In genomic region chr17:32036509-32037438, GRCm38 (mm10) we compare ENCODE assay signal across 8 mouse cellular contexts. TPM values are rescaled to one million over a fixed set of nuclear protein-coding genes. Genes with fewer than 3 reads are reported as not detected.
DNase-seq lines count a peak whose midpoint lies in the region; ATAC-seq and TF ChIP-seq lines count a peak whose summit lies in the region.

No protein-coding gene starts in this region.

- H3K79me2 ChIP-seq in heart, adult 2 months (replicated peaks; ENCODE audit: control insufficient read depth, insufficient read depth, low read length) = no peaks in the 10 kb centered on the region

- peak overlapping the region; percentile 51 for H3K27ac ChIP-seq in heart, adult 2 months
- H3K27ac ChIP-seq in embryonic facial prominence, embryonic 11.5 days (replicated peaks; ENCODE audit: low read depth, low read length) = peak overlapping the region; percentile 79
- peak overlapping the region; percentile 50 for H3K27ac ChIP-seq in intestine, postnatal 0 days (ENCODE audit: low read depth, low read length)
- no peak overlapping the region for H3K27ac ChIP-seq in neural tube, embryonic 12.5 days

- H3K9me3 ChIP-seq in embryonic facial prominence, embryonic 11.5 days (replicated peaks; ENCODE audit: control insufficient read depth, low read length) = no peaks in the 10 kb centered on the region
- no peaks in the 10 kb centered on the region for H3K9me3 ChIP-seq in intestine, postnatal 0 days (ENCODE audit: control insufficient read depth)
- no peaks in the 10 kb centered on the region for H3K9me3 ChIP-seq in neural tube, embryonic 12.5 days

- peak; percentile 34 for ATAC-seq in CD4-positive, CD25-positive, alpha-beta regulatory T cell, adult 4 months
- ATAC-seq in embryonic facial prominence, embryonic 11.5 days (replicated peaks; ENCODE audit: insufficient number of reproducible peaks, low FRiP score, low TSS enrichment, low read depth) = peak; percentile 57
- peak; percentile 40; the same call in 1 of the 2 replicates for ATAC-seq in intestine, postnatal 0 days
- ATAC-seq in neural tube, embryonic 12.5 days (ENCODE audit: low FRiP score, low read depth) = peak; percentile 74; the same call in 1 of the 2 replicates
- ATAC-seq in granulocyte monocyte progenitor cell, adult 5-6 weeks (replicated peaks; ENCODE audit: poor library complexity, severe bottlenecking) = no peak

- no peak for TF ChIP-seq EP300 in heart, adult 2 months (IDR thresholded peaks at IDR 0.05; ENCODE audit: insufficient read depth, low read depth, low read length)

- no peak for TF ChIP-seq CTCF in heart, adult 2 months (IDR thresholded peaks at IDR 0.05)
- no peak for TF ChIP-seq CTCF in intestine, postnatal 0 days (IDR thresholded peaks at IDR 0.05; ENCODE audit: low read depth)

- no peak for TF ChIP-seq POLR2A in heart, adult 2 months (IDR thresholded peaks at IDR 0.05; ENCODE audit: insufficient read depth, low read depth, low read length)

- 2% methylated on average over 45 of the region's 46 CpGs for WGBS in heart, adult 2 months
- WGBS in embryonic facial prominence, embryonic 11.5 days = under 1% methylated on average over 46 of the region's 46 CpGs
- WGBS in intestine, postnatal 0 days = under 1% methylated on average over 46 of the region's 46 CpGs
- under 1% methylated on average over 46 of the region's 46 CpGs for WGBS in neural tube, embryonic 12.5 days

- H3K36me3 ChIP-seq in heart, adult 2 months (ENCODE audit: control insufficient read depth, insufficient read depth, low read length) = no peaks in the 10 kb centered on the region
- H3K36me3 ChIP-seq in embryonic facial prominence, embryonic 11.5 days (replicated peaks; ENCODE audit: control insufficient read depth, insufficient read depth, low read depth, low read length) = no peaks in the 10 kb centered on the region
- no peaks in the 10 kb centered on the region for H3K36me3 ChIP-seq in intestine, postnatal 0 days (ENCODE audit: control insufficient read depth, insufficient read depth)
- H3K36me3 ChIP-seq in neural tube, embryonic 12.5 days = no peaks in the 10 kb centered on the region; the same call in 1 of the 2 replicates

- H3K4me1 ChIP-seq in heart, adult 2 months (ENCODE audit: control insufficient read depth, insufficient read depth, low read length) = peaks cover 3% of the 10 kb centered on the region
- H3K4me1 ChIP-seq in embryonic facial prominence, embryonic 11.5 days (ENCODE audit: control insufficient read depth, insufficient read depth, low read length) = no peaks in the 10 kb centered on the region
- no peaks in the 10 kb centered on the region for H3K4me1 ChIP-seq in intestine, postnatal 0 days (replicated peaks; ENCODE audit: control insufficient read depth, insufficient read depth, low read length)
- peaks cover 22% of the 10 kb centered on the region for H3K4me1 ChIP-seq in neural tube, embryonic 12.5 days

- peak overlapping the region; percentile 87 for H3K4me3 ChIP-seq in heart, adult 2 months
- peak overlapping the region; percentile 97 for H3K4me3 ChIP-seq in embryonic facial prominence, embryonic 11.5 days (ENCODE audit: low read depth, low read length)
- H3K4me3 ChIP-seq in intestine, postnatal 0 days (ENCODE audit: low read depth, low read length) = peak overlapping the region; percentile 65
- peak overlapping the region; percentile 85 for H3K4me3 ChIP-seq in neural tube, embryonic 12.5 days

- intact Hi-C loops in heart, adult 2 months (cut with DNase I) = no loop called here

- H3K4me2 ChIP-seq in embryonic facial prominence, embryonic 11.5 days (ENCODE audit: low read depth, low read length) = peak overlapping the region; percentile 79
- H3K4me2 ChIP-seq in intestine, postnatal 0 days (replicated peaks; ENCODE audit: low read depth) = peak overlapping the region; percentile 86
- peak overlapping the region; percentile 84 for H3K4me2 ChIP-seq in neural tube, embryonic 12.5 days (replicated peaks)

- no peak for DNase-seq in heart, adult 2 months
- DNase-seq in heart, adult 9 months (ENCODE audit: low spot score in 2 of 2) = no peak
- DNase-seq in embryonic facial prominence, embryonic 11.5 days (ENCODE audit: low spot score) = peak; percentile 55
- no peak for DNase-seq in testis, postnatal 14 days (ENCODE audit: low spot score)

- peak overlapping the region; percentile 60 for H3K9ac ChIP-seq in heart, adult 2 months (ENCODE audit: low read depth, low read length)
- H3K9ac ChIP-seq in embryonic facial prominence, embryonic 11.5 days (replicated peaks; ENCODE audit: low read length) = peak overlapping the region; percentile 89
- H3K9ac ChIP-seq in intestine, postnatal 0 days (ENCODE audit: low read depth, low read length) = peak overlapping the region; percentile 65
- peak overlapping the region; percentile 74 for H3K9ac ChIP-seq in neural tube, embryonic 12.5 days

- no peaks in the 10 kb centered on the region for H3K27me3 ChIP-seq in heart, adult 2 months (ENCODE audit: control insufficient read depth, insufficient read depth, low read length)
- no peaks in the 10 kb centered on the region for H3K27me3 ChIP-seq in embryonic facial prominence, embryonic 11.5 days (ENCODE audit: control insufficient read depth, insufficient read depth, low read length)
- no peaks in the 10 kb centered on the region for H3K27me3 ChIP-seq in intestine, postnatal 0 days (replicated peaks; ENCODE audit: control insufficient read depth, insufficient read depth, low read length)
- no peaks in the 10 kb centered on the region for H3K27me3 ChIP-seq in neural tube, embryonic 12.5 days (replicated peaks)

RNA-seq across cellular contexts. Expression of gene Hsf2bp, which starts 0.6 kb away (rescaled TPM):
- 1 to 10 TPM; 1.3 to 1.6 TPM for total RNA-seq in heart, adult 2 months (2021)
- polyA plus RNA-seq in heart, adult 2 months (2012; rRNA removed) = 0.92 and 0.94 TPM in 2 replicates
- polyA plus RNA-seq in CD4-positive, CD25-positive, alpha-beta regulatory T cell, adult 4 months (2017; shearing (Covaris generic)) = 1 to 10 TPM; 2.7 to 2.9 TPM
- polyA plus RNA-seq in embryonic facial prominence, embryonic 11.5 days (2014; fragmentation: Nextera tagmentation; extraction: Ambion mirVana) = 0.32 and 0.59 TPM in 2 replicates
- polyA plus RNA-seq in intestine, postnatal 0 days (2015; fragmentation: Nextera tagmentation; extraction: Ambion mirVana) = 4.1 and 5.3 TPM in 2 replicates
- polyA plus RNA-seq in neural tube, embryonic 12.5 days (2016; fragmentation: Nextera tagmentation; extraction: Ambion mirVana) = 0.28 and 0.47 TPM in 2 replicates
- not detected in 2 replicates for total RNA-seq in granulocyte monocyte progenitor cell, adult 5-6 weeks (2014; fragmentation: Nextera tagmentation)
- total RNA-seq in granulocyte monocyte progenitor cell, adult 5-6 weeks (2017) = not detected in 2 replicates

RNA-seq across cellular contexts. Expression of gene Rrp1b, which starts 0.9 kb away (rescaled TPM):
- 10 to 100 TPM in 1 of 2 experiments, 1 to 10 TPM in 1; 7.9 to 10.3 TPM for total RNA-seq in heart, adult 2 months (2021)
- 4.8 and 7.7 TPM in 2 replicates for polyA plus RNA-seq in heart, adult 2 months (2012; rRNA removed)
- 10 to 100 TPM; 57.7 to 68.2 TPM for polyA plus RNA-seq in CD4-positive, CD25-positive, alpha-beta regulatory T cell, adult 4 months (2017; shearing (Covaris generic))
- polyA plus RNA-seq in embryonic facial prominence, embryonic 11.5 days (2014; fragmentation: Nextera tagmentation; extraction: Ambion mirVana) = 64.3 and 65.1 TPM in 2 replicates
- polyA plus RNA-seq in intestine, postnatal 0 days (2015; fragmentation: Nextera tagmentation; extraction: Ambion mirVana) = 11.6 and 14.5 TPM in 2 replicates
- 43.7 and 52.2 TPM in 2 replicates for polyA plus RNA-seq in neural tube, embryonic 12.5 days (2016; fragmentation: Nextera tagmentation; extraction: Ambion mirVana)
- 92.0 and 114 TPM in 2 replicates for total RNA-seq in granulocyte monocyte progenitor cell, adult 5-6 weeks (2014; fragmentation: Nextera tagmentation)
- 46.6 and 47.0 TPM in 2 replicates for total RNA-seq in granulocyte monocyte progenitor cell, adult 5-6 weeks (2017)
